Mouse (Mus musculus): ENCODE measurements around the gene Shoc2. TPM values are rescaled to one million over a fixed set of nuclear protein-coding genes. Genes with fewer than 3 reads are reported as not detected.
"Not testable (repeated sequence)": the region's sequence is repeated elsewhere in the genome, so short reads cannot be mapped to it uniquely, and the experiment has no call there.

Shoc2 gene
- total RNA-seq, 2 experiments from 2014 or later: 40.3 to 48.7 TPM

- DNase-seq (ENCODE audit: low spot score in 2 of 2): no peak
Measured at GRCm38 (mm10) chr19:53926705-53927104, 17.4 kb upstream of the Shoc2 start.

GRCm38 (mm10) chr19:53929218-53929617, 14.9 kb upstream of the Shoc2 start:
- DNase-seq (ENCODE audit: low spot score in 2 of 2): no peak

DNA sequence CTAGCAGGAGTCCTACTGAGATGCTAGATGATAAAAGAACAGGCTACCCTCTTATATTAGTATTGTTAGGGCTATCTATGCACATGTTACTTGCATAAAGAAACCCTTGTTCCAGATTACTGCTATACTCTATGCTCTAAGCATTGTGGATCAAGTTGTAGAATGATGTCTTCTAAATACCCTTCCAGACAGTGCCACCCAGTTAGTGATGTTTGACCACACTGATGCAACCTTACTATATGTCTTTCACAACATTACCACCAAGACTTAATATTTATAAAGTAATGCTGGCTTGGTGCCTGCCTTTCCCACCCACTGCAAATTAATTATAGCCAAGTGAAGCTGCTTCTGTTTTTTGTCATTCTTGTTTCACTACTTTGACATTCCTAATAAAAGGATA, 11.1 kb upstream of the Shoc2 start:
- no peak for DNase-seq (ENCODE audit: low spot score in 2 of 2)

DNA sequence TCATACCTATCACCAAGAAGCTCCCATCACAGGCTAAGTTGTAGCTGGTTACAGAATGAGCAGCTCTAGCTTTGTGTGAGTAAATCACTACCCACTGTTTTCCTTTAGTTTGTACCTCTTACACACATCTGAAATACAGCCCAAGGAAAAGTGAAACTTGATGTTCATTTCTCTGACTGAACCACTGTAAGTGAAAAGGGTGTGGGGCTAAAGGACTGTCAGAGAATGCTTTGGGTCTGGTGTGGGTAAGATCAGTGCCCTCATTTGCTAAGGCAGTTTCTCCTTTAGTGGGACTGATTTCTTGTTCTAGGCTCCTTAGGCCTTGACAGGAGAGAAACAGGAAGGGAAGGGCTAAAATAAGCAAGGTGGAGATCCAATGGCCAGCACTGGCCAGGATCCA, 10.1 kb upstream of the Shoc2 start:
- no peak for DNase-seq (ENCODE audit: low spot score in 2 of 2)

GRCm38 (mm10) chr19:53939467-53939866, 4.6 kb upstream of the Shoc2 start:
- DNase-seq (ENCODE audit: low spot score in 2 of 2): no peak

GRCm38 (mm10) chr19:53941139-53941538, 3.0 kb upstream of the Shoc2 start:
- DNase-seq (ENCODE audit: low spot score in 2 of 2): no peak

GRCm38 (mm10) chr19:53942342-53942741, 1.8 kb upstream of the Shoc2 start:
- DNase-seq (ENCODE audit: low spot score in 2 of 2): no peak

- no peak for DNase-seq (ENCODE audit: low spot score in 2 of 2)
Measured at GRCm38 (mm10) chr19:53944786-53945169, 672 bp downstream of the Shoc2 start.

- peak; percentile 37 to 46 for DNase-seq (ENCODE audit: low spot score in 2 of 2)
Measured at GRCm38 (mm10) chr19:53945171-53946042, 1.3 kb downstream of the Shoc2 start.

- no peak for DNase-seq (ENCODE audit: low spot score in 2 of 2)
Measured at GRCm38 (mm10) chr19:53957513-53957912, 13.4 kb downstream of the Shoc2 start.

- DNase-seq (ENCODE audit: low spot score in 2 of 2): no peak
Measured at GRCm38 (mm10) chr19:53962511-53962910, 18.4 kb downstream of the Shoc2 start.

- not testable (repeated sequence) for DNase-seq (ENCODE audit: low spot score in 2 of 2)
Measured at GRCm38 (mm10) chr19:53964347-53964746, 20.2 kb downstream of the Shoc2 start.

DNA sequence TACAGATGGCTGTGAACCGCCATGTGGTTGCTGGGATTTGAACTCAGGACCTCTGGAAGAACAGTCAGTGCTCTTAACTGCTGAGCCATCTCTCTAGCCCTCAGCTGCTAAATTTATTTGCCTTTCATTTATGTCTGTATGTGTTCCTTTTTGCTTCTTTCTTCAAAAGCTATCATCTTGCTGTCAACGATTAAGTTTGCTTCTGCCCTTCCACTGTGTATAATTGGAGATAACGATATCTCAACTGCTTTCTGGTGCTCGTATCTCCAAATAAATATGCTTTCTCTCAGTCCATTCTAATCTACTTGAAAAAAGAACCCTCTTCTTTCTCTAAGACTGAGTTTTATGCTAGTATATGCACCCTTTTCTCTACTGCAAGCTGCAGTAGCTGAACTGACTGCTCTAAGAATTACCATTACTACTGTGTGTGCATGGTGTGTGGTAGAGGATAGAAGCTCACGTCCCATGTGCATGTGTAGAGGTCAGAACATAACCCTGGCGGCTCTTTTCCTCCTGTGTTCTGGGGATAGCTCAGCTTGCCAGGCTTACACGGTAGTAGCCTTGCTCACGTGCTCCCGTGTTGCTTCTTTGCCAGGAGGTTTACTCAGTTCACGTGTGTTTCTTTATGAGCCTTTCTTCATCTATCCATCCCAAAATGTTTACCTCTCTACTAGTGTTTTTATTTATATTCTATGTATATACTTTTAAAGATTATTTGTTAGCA, 21.0 kb downstream of the Shoc2 start:
- no peak for DNase-seq (ENCODE audit: low spot score in 2 of 2)

DNA sequence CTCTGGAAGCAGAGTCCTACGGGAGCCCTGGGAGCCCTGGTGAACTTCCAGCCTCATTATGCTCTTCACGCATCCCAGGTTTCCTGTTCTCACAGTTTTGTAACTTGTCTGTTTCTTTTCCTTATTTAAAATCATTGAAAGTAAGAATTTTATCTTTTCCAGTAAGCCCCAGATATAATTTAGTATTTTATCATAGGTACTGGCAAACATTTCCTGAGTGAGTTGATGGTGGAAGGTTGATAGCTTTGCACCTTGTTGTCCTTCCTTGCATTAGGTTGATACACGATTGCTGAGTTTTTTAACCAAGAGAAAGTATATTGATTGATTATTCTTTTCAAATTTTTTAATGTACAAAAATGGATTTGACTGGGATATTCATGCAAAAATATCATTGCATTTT, 25.1 kb downstream of the Shoc2 start:
- DNase-seq (ENCODE audit: low spot score in 2 of 2): no peak

- no peak for DNase-seq (ENCODE audit: low spot score in 2 of 2)
Measured at GRCm38 (mm10) chr19:53971938-53972337, 27.8 kb downstream of the Shoc2 start.

GRCm38 (mm10) chr19:53973656-53974055, 29.6 kb downstream of the Shoc2 start:
- DNase-seq (ENCODE audit: low spot score in 2 of 2): no peak

- no peak for DNase-seq (ENCODE audit: low spot score in 2 of 2)
Measured at GRCm38 (mm10) chr19:53982041-53982440, 37.9 kb downstream of the Shoc2 start.

- no peak for DNase-seq (ENCODE audit: low spot score in 2 of 2)
Measured at GRCm38 (mm10) chr19:53983336-53983735, 39.2 kb downstream of the Shoc2 start.

GRCm38 (mm10) chr19:53984628-53985027, 40.5 kb downstream of the Shoc2 start:
- DNase-seq (ENCODE audit: low spot score in 2 of 2): no peak

GRCm38 (mm10) chr19:53990538-53990937, 46.4 kb downstream of the Shoc2 start:
- DNase-seq (ENCODE audit: low spot score in 2 of 2): no peak

DNA sequence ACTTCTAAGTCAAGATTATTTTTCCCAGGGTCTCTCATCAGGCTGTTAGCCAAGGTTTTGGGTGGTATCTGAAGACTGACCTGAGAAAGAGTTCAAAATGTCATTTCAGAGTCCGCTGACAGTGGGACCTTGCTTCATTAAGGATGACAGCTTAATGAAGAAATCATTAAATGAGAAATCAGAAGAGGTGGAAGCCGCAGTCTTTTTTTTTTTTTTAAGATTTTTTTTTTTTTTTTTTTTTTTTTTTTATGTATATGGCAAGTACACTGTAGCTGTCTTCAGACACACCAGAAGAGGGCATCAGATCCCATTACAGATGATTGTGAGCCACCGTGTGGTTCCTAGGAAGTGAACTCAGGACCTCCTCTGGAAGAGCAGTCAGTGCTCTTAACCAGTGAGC, 49.8 kb downstream of the Shoc2 start:
- DNase-seq (ENCODE audit: low spot score in 2 of 2): no peak

GRCm38 (mm10) chr19:53994276-53994675, 50.2 kb downstream of the Shoc2 start:
- DNase-seq (ENCODE audit: low spot score in 2 of 2): no peak

All from adrenal gland, adult 18-20 months (tissue).